Mouse (Mus musculus) kidney, adult 2 months (tissue): Measurements from ENCODE around the gene Plekhg6.

Experiments used
- CTCF ChIP-seq: fragments of 200-500 bp; conservative IDR thresholded peaks from 2 replicates; pipeline ENCODE4 v1.5.1; 2011; ENCODE audit warnings: low read depth, mild to moderate bottlenecking, control low read depth, low read length, moderate library complexity, mixed read lengths; ENCODE audit not compliant: insufficient read depth, insufficient read length
- POLR2A ChIP-seq: fragments of 200-500 bp; IDR thresholded peaks from one replicate; pipeline ENCODE4 v1.6.1; 2011; ENCODE audit warnings: low read depth, low read length, control low read depth

- TF ChIP-seq CTCF (0 out of 2 replicates have a peak, but pooled peaks have one; percentile 10), POLR2A (no peak)
Measured at GRCm38 (mm10) chr6:125363451-125364242, 16.9 kb downstream of the Plekhg6 start.
